Mouse (Mus musculus) E14TG2a.4 (cell line): Measurements from ENCODE around the gene Dusp22.

Experiments
- CTCF ChIP-seq: conservative IDR thresholded peaks from 2 replicates; pipeline ENCODE4 v1.5.1; 2014; ENCODE audit warnings: low read length
- NANOG ChIP-seq: IDR thresholded peaks from 2 replicates; pipeline ENCODE4 v1.6.1; 2014; ENCODE audit warnings: borderline replicate concordance, low read length, mixed read lengths
- POU5F1 ChIP-seq: IDR thresholded peaks from 2 replicates; pipeline ENCODE4 v1.6.1; 2014; ENCODE audit warnings: low read length, borderline replicate concordance

DNA sequence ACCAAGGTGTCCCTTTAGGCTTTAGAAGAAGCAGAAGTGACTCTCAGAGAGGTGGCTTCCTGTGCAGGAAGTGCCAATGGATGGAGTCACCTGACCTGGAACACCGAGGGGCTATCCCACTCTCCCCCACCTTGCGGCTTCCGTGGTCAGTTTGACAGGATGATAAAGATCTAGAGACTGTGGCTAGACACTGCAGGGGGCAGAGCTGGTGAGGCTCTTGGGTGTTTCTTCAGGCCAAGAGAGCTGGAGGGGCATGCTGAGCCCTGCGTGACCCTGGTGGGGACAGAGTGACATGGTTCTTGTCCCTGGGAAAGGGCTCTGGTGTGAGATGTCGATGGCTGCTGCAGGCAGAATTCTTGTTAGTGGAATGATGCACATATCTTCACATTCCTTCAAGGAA, 5.3 kb upstream of the Dusp22 start:
- TF ChIP-seq CTCF (no peak), POU5F1 (no peak), NANOG (no peak)
